Mouse (Mus musculus): ENCODE results near the gene Mpig6b. TPM values are rescaled to one million over a fixed set of nuclear protein-coding genes. Genes with fewer than 3 reads are reported as not detected.
A peak's percentile ranks its signal among the peaks of the same experiment; 100 is the strongest.
"Not testable (repeated sequence)": the region's sequence is repeated elsewhere in the genome, so short reads cannot be mapped to it uniquely, and the experiment has no call there.

The Mpig6b gene
- polyA plus RNA-seq, 1 experiment from 2014 or later: 1.2 TPM

DNA sequence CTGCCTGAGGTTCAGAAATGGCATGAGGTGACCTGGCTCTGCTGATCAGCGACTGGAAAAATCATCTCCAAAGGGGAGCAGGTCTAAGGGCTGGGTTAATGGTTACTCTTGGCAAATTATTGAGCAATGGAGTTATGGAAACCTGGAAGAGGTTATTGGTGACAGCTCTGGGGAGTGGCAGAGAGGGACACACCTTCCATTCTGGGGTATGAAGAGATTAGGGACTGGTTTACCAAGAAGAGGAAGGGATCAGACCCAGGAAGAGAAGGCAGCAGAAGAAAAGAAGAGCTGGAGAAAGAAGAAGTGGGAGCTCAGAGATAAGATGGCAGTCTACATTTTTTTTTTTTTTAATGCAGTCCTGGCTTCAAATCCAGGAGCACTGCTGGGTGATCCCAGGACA, 18.3 kb downstream of the Mpig6b start:
- 0 out of 2 replicates have a peak overlapping the region, but pooled peaks have one; percentile 21 for H3K9ac ChIP-seq
- ATAC-seq (ENCODE audit: insufficient number of reproducible peaks, low FRiP score): no peak
- peaks cover 5% of the 10 kb centered on the region for H3K36me3 ChIP-seq
- peaks cover 58% of the 10 kb centered on the region for H3K4me1 ChIP-seq (replicated peaks)
- H3K27ac ChIP-seq (ENCODE audit: poor library complexity, severe bottlenecking): peak overlapping the region; percentile 99
- H3K27me3 ChIP-seq (replicated peaks): no peaks in the 10 kb centered on the region
- WGBS: 35% methylated on average over 1 of the region's 1 CpGs
- 0 out of 2 replicates have a peak overlapping the region, but pooled peaks have one; percentile 17 for H3K4me3 ChIP-seq
- H3K9me3 ChIP-seq (replicated peaks): no peaks in the 10 kb centered on the region
- H3K4me2 ChIP-seq: peak overlapping the region; percentile 50

- ATAC-seq (ENCODE audit: insufficient number of reproducible peaks, low FRiP score): peak; percentile 91
- WGBS: 2% methylated on average over 33 of the region's 33 CpGs
- Histone ChIP-seq H3K27ac (ENCODE audit: poor library complexity, severe bottlenecking) (peak within 1 kb of the TSS; percentile 99), H3K9ac (peak within 1 kb of the TSS; percentile 94), H3K4me3 (peak within 1 kb of the TSS; percentile 64), H3K4me1 (replicated peaks) (peaks cover 50% of the 10 kb centered on the region), H3K36me3 (no peaks in the 10 kb centered on the region), H3K4me2 (peak within 1 kb of the TSS; percentile 99), H3K27me3 (replicated peaks) (no peaks in the 10 kb centered on the region), H3K9me3 (replicated peaks) (no peaks in the 10 kb centered on the region)
These were observed 19.1 kb downstream of the Mpig6b start, which contains the start of gene Msh5 for GRCm38 (mm10) chr17:35046681-35047455. Msh5 (minus strand) TSS chr17:35046745.

GRCm38 (mm10) chr17:35045807-35046680, 19.9 kb downstream of the Mpig6b start:
- H3K9ac ChIP-seq: peak overlapping the region; percentile 94
- peak overlapping the region; percentile 99 for H3K4me2 ChIP-seq
- no peak for ATAC-seq (ENCODE audit: insufficient number of reproducible peaks, low FRiP score)
- H3K9me3 ChIP-seq (replicated peaks): no peaks in the 10 kb centered on the region
- 2% methylated on average over 48 of the region's 48 CpGs for WGBS
- H3K27me3 ChIP-seq (replicated peaks): no peaks in the 10 kb centered on the region
- peaks cover 48% of the 10 kb centered on the region for H3K4me1 ChIP-seq (replicated peaks)
- H3K4me3 ChIP-seq: peak overlapping the region; percentile 64
- no peaks in the 10 kb centered on the region for H3K36me3 ChIP-seq
- H3K27ac ChIP-seq (ENCODE audit: poor library complexity, severe bottlenecking): peak overlapping the region; percentile 96

DNA sequence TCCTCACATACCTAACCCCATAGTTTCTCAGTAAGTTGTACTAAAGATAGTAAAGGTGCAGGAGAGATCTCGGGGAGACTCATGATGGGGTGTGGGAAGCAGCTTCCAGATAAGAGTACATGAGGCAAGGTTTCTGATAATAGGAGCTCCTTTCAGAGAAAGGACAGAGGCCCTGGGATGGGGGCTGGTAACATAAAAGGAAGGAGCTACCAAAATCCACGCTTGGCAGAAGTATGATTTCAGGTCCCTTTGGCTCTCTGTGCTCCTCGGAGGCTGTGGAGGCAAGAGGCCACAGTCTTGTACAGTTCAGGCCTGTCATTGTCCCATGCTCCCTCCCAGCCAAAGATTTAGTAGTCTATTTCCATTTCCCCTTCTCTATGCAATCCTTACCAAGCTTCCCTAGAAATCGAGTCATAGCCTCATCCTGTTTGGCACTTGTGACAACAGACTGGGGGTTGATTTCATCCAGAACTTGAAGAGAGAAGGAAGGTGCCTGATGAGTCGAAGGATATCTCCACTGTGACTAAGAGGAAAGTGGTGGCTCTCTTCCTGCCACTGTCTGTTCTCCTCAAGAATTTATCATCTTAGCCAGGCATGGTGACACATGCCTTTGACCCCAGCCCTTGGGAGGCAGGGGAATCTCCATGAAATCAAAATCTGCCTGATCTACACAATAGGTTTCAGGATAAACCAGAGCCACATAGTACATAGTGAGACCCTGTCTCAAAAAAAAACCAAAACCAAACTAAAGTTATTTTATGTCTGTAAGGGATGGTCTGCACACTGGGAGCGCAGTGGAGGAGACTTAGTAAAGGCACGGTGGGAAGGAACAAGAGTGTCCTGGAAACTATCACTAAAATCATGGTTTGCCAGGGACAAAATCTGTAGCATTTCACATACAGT, 20.8 kb downstream of the Mpig6b start:
- ATAC-seq (ENCODE audit: insufficient number of reproducible peaks, low FRiP score): no peak
- peak overlapping the region; percentile 96 for H3K27ac ChIP-seq (ENCODE audit: poor library complexity, severe bottlenecking)
- no peaks in the 10 kb centered on the region for H3K9me3 ChIP-seq (replicated peaks)
- H3K9ac ChIP-seq: no peak overlapping the region
- peak overlapping the region; percentile 64; the same call in 1 of the 2 replicates for H3K4me3 ChIP-seq
- H3K36me3 ChIP-seq: no peaks in the 10 kb centered on the region
- 47% methylated on average over 7 of the region's 7 CpGs for WGBS
- peaks cover 48% of the 10 kb centered on the region for H3K4me1 ChIP-seq (replicated peaks)
- H3K4me2 ChIP-seq: peak overlapping the region; percentile 99
- no peaks in the 10 kb centered on the region for H3K27me3 ChIP-seq (replicated peaks)

DNA sequence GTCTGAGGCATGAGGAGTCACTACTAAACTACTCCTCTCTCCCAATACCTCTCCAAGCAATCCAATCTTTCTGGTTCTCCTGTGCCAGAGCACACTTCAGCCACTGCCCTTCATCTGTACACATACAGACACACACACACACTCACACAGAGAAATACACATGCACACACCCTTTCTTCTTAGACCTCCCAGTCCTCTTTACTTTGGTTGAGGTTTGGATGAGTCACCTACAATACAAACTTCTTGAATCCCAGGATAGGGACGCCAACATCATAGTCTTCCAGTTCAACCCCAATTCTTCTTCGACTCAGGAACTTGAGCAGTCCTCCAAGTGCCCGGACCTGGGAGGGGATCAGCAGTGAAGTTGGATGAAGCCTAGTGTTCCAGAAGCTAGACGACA, 22.2 kb downstream of the Mpig6b start:
- no peak overlapping the region for H3K4me2 ChIP-seq
- 69% methylated on average over 4 of the region's 4 CpGs for WGBS
- no peak overlapping the region for H3K9ac ChIP-seq
- H3K4me1 ChIP-seq (replicated peaks): peaks cover 40% of the 10 kb centered on the region
- H3K36me3 ChIP-seq: no peaks in the 10 kb centered on the region
- no peak for ATAC-seq (ENCODE audit: insufficient number of reproducible peaks, low FRiP score)
- no peaks in the 10 kb centered on the region for H3K27me3 ChIP-seq (replicated peaks)
- no peak overlapping the region for H3K4me3 ChIP-seq
- peak overlapping the region; percentile 40; the same call in 1 of the 2 replicates for H3K27ac ChIP-seq (ENCODE audit: poor library complexity, severe bottlenecking)
- H3K9me3 ChIP-seq (replicated peaks): no peaks in the 10 kb centered on the region

DNA sequence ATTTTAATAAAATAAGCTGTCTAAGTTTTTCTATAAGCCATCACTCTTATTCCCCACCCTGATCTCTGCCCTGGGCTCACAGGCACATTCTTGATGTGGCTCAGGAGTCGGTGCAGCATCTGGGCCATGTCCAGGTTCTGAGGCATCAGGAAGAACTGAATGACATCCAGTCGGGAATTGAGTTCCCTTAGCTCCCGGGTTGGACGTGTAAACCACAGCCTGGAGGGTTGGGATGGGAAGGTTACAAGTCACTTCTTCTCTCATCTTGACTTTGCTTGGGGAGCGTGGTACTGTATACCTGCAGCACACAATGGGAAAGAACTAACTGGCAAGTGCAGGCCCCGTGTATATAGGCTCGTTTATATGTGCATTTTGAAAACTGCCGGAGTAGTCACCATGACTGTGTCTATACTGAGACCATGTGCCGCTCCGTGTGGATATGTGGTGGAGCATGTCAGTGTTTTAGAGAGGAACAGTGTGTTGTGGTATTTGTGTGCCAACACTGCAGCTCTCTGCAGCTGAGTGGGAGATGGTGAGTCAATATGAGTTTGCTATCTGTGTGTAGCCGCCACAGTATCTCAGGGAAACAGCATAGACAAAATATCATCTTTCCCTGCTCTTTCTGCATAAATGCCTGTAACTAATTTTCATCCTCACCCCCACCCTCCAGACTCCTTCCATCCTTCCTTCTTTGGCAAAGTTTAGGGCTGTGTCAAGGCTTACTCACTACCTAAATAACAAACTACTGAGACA, 26.7 kb downstream of the Mpig6b start:
- no peaks in the 10 kb centered on the region for H3K36me3 ChIP-seq
- H3K27ac ChIP-seq (ENCODE audit: poor library complexity, severe bottlenecking): no peak overlapping the region
- H3K4me1 ChIP-seq (replicated peaks): peaks cover 4% of the 10 kb centered on the region
- no peak overlapping the region for H3K4me2 ChIP-seq
- no peak for ATAC-seq (ENCODE audit: insufficient number of reproducible peaks, low FRiP score)
- no peaks in the 10 kb centered on the region for H3K27me3 ChIP-seq (replicated peaks)
- no peaks in the 10 kb centered on the region for H3K9me3 ChIP-seq (replicated peaks)
- H3K9ac ChIP-seq: no peak overlapping the region
- no peak overlapping the region for H3K4me3 ChIP-seq
- 80% methylated on average over 11 of the region's 11 CpGs for WGBS

DNA sequence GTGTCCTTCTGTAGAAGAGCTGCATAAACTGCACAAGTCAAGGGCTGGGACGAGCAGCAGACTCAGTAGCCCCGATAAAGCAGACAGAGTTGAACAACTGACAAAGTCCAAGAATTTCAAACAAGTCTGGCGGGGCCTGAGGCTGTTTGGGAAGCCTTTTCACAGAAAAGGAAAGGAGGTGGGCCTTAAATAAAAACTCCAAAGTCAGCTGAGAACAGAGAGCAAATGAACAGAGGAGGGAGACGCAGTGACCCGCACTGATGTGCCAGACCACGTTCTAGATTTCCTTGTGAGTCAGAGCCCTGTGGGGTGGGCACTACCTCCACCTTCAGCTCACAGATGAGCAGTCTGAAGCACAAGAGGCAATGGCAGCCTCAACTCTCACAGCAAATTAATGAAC, 31.1 kb downstream of the Mpig6b start:
- no peak overlapping the region for H3K9ac ChIP-seq
- no peak for ATAC-seq (ENCODE audit: insufficient number of reproducible peaks, low FRiP score)
- no peak overlapping the region for H3K4me3 ChIP-seq
- no peaks in the 10 kb centered on the region for H3K9me3 ChIP-seq (replicated peaks)
- no peak overlapping the region for H3K4me2 ChIP-seq
- H3K27ac ChIP-seq (ENCODE audit: poor library complexity, severe bottlenecking): no peak overlapping the region
- WGBS: 67% methylated on average over 6 of the region's 6 CpGs
- peaks cover 2% of the 10 kb centered on the region; the same call in 1 of the 2 replicates for H3K4me1 ChIP-seq (replicated peaks)
- H3K36me3 ChIP-seq: no peaks in the 10 kb centered on the region
- no peaks in the 10 kb centered on the region for H3K27me3 ChIP-seq (replicated peaks)

DNA sequence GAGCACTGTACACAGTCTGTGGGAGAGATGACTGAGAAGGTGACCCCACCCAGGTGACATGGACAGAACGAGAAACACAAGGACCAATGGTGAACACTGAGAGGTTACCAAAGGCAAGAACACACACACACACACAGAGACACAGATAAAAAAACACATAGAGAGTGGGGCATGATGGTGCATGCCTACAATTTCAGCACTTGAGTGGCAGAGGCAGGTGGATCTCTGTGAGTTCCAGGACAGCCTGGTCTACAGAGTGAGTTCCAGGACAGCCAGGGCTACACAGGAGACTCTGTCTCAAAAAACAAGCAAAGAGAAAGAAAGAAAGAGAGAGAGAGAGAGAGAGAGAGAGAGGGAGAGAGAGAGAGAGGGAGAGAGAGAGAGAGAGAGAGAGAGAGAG, 32.3 kb downstream of the Mpig6b start:
- not testable (repeated sequence) for H3K9ac ChIP-seq; H3K27me3 ChIP-seq (replicated peaks); H3K4me1 ChIP-seq (replicated peaks); H3K27ac ChIP-seq (ENCODE audit: poor library complexity, severe bottlenecking); H3K36me3 ChIP-seq; H3K9me3 ChIP-seq (replicated peaks); H3K4me2 ChIP-seq; H3K4me3 ChIP-seq; ATAC-seq (ENCODE audit: insufficient number of reproducible peaks, low FRiP score)
- 43% methylated on average over 1 of the region's 1 CpGs for WGBS

GRCm38 (mm10) chr17:35032323-35032870, 33.6 kb downstream of the Mpig6b start:
- WGBS: 69% methylated on average over 8 of the region's 8 CpGs
- Histone ChIP-seq H3K9ac (no peak overlapping the region), H3K4me2 (no peak overlapping the region), H3K27ac (ENCODE audit: poor library complexity, severe bottlenecking) (no peak overlapping the region), H3K27me3 (replicated peaks) (no peaks in the 10 kb centered on the region), H3K4me3 (no peak overlapping the region), H3K9me3 (replicated peaks) (no peaks in the 10 kb centered on the region), H3K36me3 (no peaks in the 10 kb centered on the region), H3K4me1 (replicated peaks) (peaks cover 13% of the 10 kb centered on the region)
- no peak for ATAC-seq (ENCODE audit: insufficient number of reproducible peaks, low FRiP score)

GRCm38 (mm10) chr17:35031880-35032279, 34.1 kb downstream of the Mpig6b start:
- Histone ChIP-seq H3K4me3 (no peak overlapping the region), H3K36me3 (no peaks in the 10 kb centered on the region), H3K4me2 (no peak overlapping the region), H3K9ac (no peak overlapping the region), H3K27ac (ENCODE audit: poor library complexity, severe bottlenecking) (no peak overlapping the region), H3K4me1 (replicated peaks) (peaks cover 18% of the 10 kb centered on the region), H3K9me3 (replicated peaks) (no peaks in the 10 kb centered on the region), H3K27me3 (replicated peaks) (no peaks in the 10 kb centered on the region)
- no peak for ATAC-seq (ENCODE audit: insufficient number of reproducible peaks, low FRiP score)
- 79% methylated on average over 7 of the region's 7 CpGs for WGBS
